Mouse (Mus musculus) kidney, postnatal 4 days (tissue): Measurements from ENCODE around the gene Glis1.

Experiments
- DNase-seq, 2 experiments: peaks; one replicate each; pipeline ENCODE4 v3.0.0; 2021; ENCODE audit warnings: mixed read lengths in 2 of 2

Gene Glis1

GRCm38 (mm10) chr4:107636099-107636498, 201.7 kb downstream of the Glis1 start:
- DNase-seq: no peak

GRCm38 (mm10) chr4:107637670-107638069, 203.3 kb downstream of the Glis1 start:
- peak; percentile 71 to 72 for DNase-seq

GRCm38 (mm10) chr4:107638303-107638702, 203.9 kb downstream of the Glis1 start:
- DNase-seq: no peak

GRCm38 (mm10) chr4:107641624-107642023, 207.2 kb downstream of the Glis1 start:
- peak in 1 of 2 experiments; percentile 38 for DNase-seq

GRCm38 (mm10) chr4:107648959-107649485, 214.6 kb downstream of the Glis1 start:
- DNase-seq: no peak

- DNase-seq: no peak
Measured at GRCm38 (mm10) chr4:107651021-107651496, 216.7 kb downstream of the Glis1 start.

GRCm38 (mm10) chr4:107652598-107653279, 218.3 kb downstream of the Glis1 start:
- peak; percentile 93 to 94 for DNase-seq

GRCm38 (mm10) chr4:107653280-107653643, 218.9 kb downstream of the Glis1 start:
- no peak for DNase-seq

- DNase-seq: no peak
Measured at GRCm38 (mm10) chr4:107660649-107661048, 226.3 kb downstream of the Glis1 start.

- no peak for DNase-seq
Measured at GRCm38 (mm10) chr4:107668514-107668913, 234.1 kb downstream of the Glis1 start.

- no peak for DNase-seq
Measured at GRCm38 (mm10) chr4:107670731-107671130, 236.3 kb downstream of the Glis1 start.

- DNase-seq: peak; percentile 89 to 92
Measured at GRCm38 (mm10) chr4:107673638-107674321, 239.4 kb downstream of the Glis1 start.

GRCm38 (mm10) chr4:107674322-107674644, 239.9 kb downstream of the Glis1 start:
- DNase-seq: no peak

GRCm38 (mm10) chr4:107675645-107676044, 241.3 kb downstream of the Glis1 start:
- DNase-seq: no peak

- DNase-seq: no peak
Measured at GRCm38 (mm10) chr4:107680311-107681098, 246.1 kb downstream of the Glis1 start.

- no peak for DNase-seq
Measured at GRCm38 (mm10) chr4:107681099-107681849, 246.9 kb downstream of the Glis1 start.

GRCm38 (mm10) chr4:107683006-107683756, 248.8 kb downstream of the Glis1 start:
- no peak for DNase-seq

- DNase-seq: no peak
Measured at GRCm38 (mm10) chr4:107684130-107684529, 249.7 kb downstream of the Glis1 start, which contains the start of gene Dmrtb1. Gene Dmrtb1, minus strand, starts transcription at chr4:107684230.
